Mouse (Mus musculus) lung, adult 2 months (tissue): ENCODE results near the gene Gm30302.

Experiments
- CTCF ChIP-seq: fragments of 200-500 bp; IDR thresholded peaks from 2 replicates; pipeline ENCODE4 v1.5.1; 2011; ENCODE audit warnings: mild to moderate bottlenecking, low read length, control low read depth; ENCODE audit not compliant: insufficient read depth
- POLR2A ChIP-seq: fragments of 200-500 bp; IDR thresholded peaks from 2 replicates; pipeline ENCODE4 v1.6.1; 2011; ENCODE audit warnings: low read depth, mild to moderate bottlenecking, control low read depth, low read length, borderline replicate concordance; ENCODE audit errors: extremely low read depth

DNA sequence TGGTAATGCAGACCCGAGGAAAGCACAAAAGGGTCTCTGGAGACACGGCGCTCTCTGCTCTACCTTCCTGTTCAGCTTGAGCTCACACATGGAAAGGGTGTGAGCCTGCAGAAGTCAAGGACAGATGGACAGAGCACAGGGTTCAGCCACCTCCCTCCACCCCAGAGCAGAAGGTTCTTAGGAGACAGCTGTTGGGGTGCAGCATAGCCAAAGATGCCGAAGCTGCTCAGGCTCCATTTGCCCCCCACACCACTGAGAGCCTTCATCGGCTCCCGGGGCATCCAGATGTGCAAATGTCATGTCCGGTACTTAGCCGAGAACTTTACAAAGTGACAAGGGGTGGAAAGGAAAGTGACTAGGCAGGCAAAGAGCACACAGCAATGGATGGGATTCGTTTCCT lies 42.2 kb downstream of the Gm30302 start:
- TF ChIP-seq CTCF, result no peak
- no peak for TF ChIP-seq POLR2A
